Comparison of ENCODE assay signal across 8 mouse cellular contexts in genomic region chr17:12725871-12726270, GRCm38 (mm10). TPM values are rescaled to one million over a fixed set of nuclear protein-coding genes. Genes with fewer than 3 reads are reported as not detected.
DNase-seq lines count a peak whose midpoint lies in the region; ATAC-seq lines count a peak whose summit lies in the region.

No protein-coding gene starts in this region.

- no peak overlapping the region for H3K4me3 ChIP-seq in forebrain, embryonic 16.5 days (replicated peaks; ENCODE audit: low read length)

- no peak overlapping the region for H3K9ac ChIP-seq in forebrain, embryonic 16.5 days (replicated peaks; ENCODE audit: low read depth, low read length)

- no peaks in the 10 kb centered on the region for H3K27me3 ChIP-seq in forebrain, embryonic 16.5 days (replicated peaks; ENCODE audit: control insufficient read depth, insufficient read depth, low read length)

- peaks cover 7% of the 10 kb centered on the region for H3K36me3 ChIP-seq in forebrain, embryonic 16.5 days (ENCODE audit: control insufficient read depth, insufficient read depth)

- no peak for ATAC-seq in cerebellum, adult (ENCODE audit: insufficient number of reproducible peaks, low FRiP score, low TSS enrichment)
- 0 out of 2 replicates have a peak, but pooled peaks have one; percentile 38 for ATAC-seq in forebrain, embryonic 16.5 days

- H3K9me3 ChIP-seq in forebrain, embryonic 16.5 days (ENCODE audit: control insufficient read depth, low read length), result no peaks in the 10 kb centered on the region

- WGBS in forebrain, embryonic 16.5 days, result 45% methylated on average over 4 of the region's 4 CpGs

- peak overlapping the region; percentile 16 for H3K27ac ChIP-seq in forebrain, embryonic 16.5 days (ENCODE audit: low read length)

- H3K4me1 ChIP-seq in forebrain, embryonic 16.5 days (replicated peaks; ENCODE audit: control insufficient read depth, insufficient read depth, low read length), result peaks cover 14% of the 10 kb centered on the region

- peak; percentile 36 to 48 for DNase-seq in cerebellum, adult 18-20 months
- DNase-seq in 416B (ENCODE audit: low read depth), result peak; percentile 35
- DNase-seq in kidney, adult 18-20 months, result peak; percentile 50
- DNase-seq in lung, postnatal 10 days, result peak; percentile 79
- DNase-seq in thymus, postnatal 14 days, result no peak
- no peak for DNase-seq in frontal cortex, adult 2 months (ENCODE audit: extremely low spot score in 1 of 2, low spot score in 1 of 2)

- H3K4me2 ChIP-seq in forebrain, embryonic 16.5 days (ENCODE audit: low read length), result no peak overlapping the region

RNA-seq across cellular contexts. Expression of gene Igf2r, which starts 43.6 kb away (rescaled TPM):
- polyA plus RNA-seq in forebrain, embryonic 16.5 days (2015; fragmentation: Nextera tagmentation; extraction: Ambion mirVana), result 11.9 TPM in 2 replicates
- polyA plus RNA-seq in frontal cortex, adult 2 months (2012; rRNA removed), result 12.7 and 14.8 TPM in 2 replicates

RNA-seq across cellular contexts. Expression of gene Slc22a1, which starts 50.2 kb away (rescaled TPM):
- polyA plus RNA-seq in forebrain, embryonic 16.5 days (2015; fragmentation: Nextera tagmentation; extraction: Ambion mirVana), result not detected in 2 replicates
- polyA plus RNA-seq in frontal cortex, adult 2 months (2012; rRNA removed), result 0.48 and 1.6 TPM in 2 replicates

Comparison
In these comparisons a context has a peak if more than half of its experiments do, and no peak if none do; other contexts are left out.
1. DNase-seq: peak in cerebellum, adult 18-20 months (2 of 2), 416B (single experiment), kidney, adult 18-20 months (single experiment) and lung, postnatal 10 days (single experiment); none in thymus, postnatal 14 days (single experiment) and frontal cortex, adult 2 months (0 of 2).